ENCODE assay signal across 12 mouse cellular contexts in the genomic region with DNA sequence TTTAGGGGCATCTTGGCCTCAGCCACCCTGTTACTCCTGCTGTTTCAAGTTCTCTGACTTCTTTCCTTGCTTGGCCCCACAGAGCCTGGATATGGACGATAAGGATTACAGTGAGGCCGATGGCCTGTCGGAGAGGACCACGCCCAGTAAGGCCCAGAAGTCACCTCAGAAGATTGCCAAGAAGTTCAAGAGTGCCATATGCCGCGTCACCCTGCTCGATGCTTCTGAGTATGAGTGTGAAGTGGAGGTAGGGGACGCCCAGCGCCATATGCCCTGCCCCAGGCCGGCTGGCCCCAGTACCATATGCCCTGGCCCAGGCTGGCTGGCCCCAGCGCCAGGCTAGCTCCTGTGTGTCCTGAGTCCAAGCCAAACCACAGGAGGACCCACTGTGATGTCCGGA. TPM values are rescaled to one million over a fixed set of nuclear protein-coding genes. Genes with fewer than 3 reads are reported as not detected.
DNase-seq lines count a peak whose midpoint lies in the region; ATAC-seq and TF ChIP-seq lines count a peak whose summit lies in the region.
"Had no signal": no experiment of that assay in that cellular context is flagged by ENCODE, and none has a peak within 500 bp of the region (broad histone marks: within the 10 kb centered on the region; RNA-seq: fewer than 3 reads in every experiment).

No protein-coding gene starts in this region.

- H3K4me1 ChIP-seq in hindbrain, embryonic 10.5 days (replicated peaks) = peaks cover 57% of the 10 kb centered on the region
- peaks cover 39% of the 10 kb centered on the region for H3K4me1 ChIP-seq in hindbrain, embryonic 13.5 days (replicated peaks)
- H3K4me1 ChIP-seq in liver, postnatal 0 days (ENCODE audit: insufficient read depth) = peaks cover 3% of the 10 kb centered on the region
- H3K4me1 ChIP-seq in kidney, embryonic 14.5 days (ENCODE audit: control insufficient read depth, insufficient read depth, low read length) = 0 out of 2 replicates have a peak, but pooled peaks cover 4% of the 10 kb centered on the region

- peaks cover 17% of the 10 kb centered on the region for H3K36me3 ChIP-seq in hindbrain, embryonic 10.5 days
- peaks cover 53% of the 10 kb centered on the region for H3K36me3 ChIP-seq in hindbrain, embryonic 13.5 days
- H3K36me3 ChIP-seq in liver, postnatal 0 days (replicated peaks; ENCODE audit: insufficient read depth, low read length) = no peaks in the 10 kb centered on the region; the same call in 1 of the 2 replicates
- peaks cover 11% of the 10 kb centered on the region for H3K36me3 ChIP-seq in kidney, embryonic 14.5 days (ENCODE audit: control insufficient read depth, insufficient read depth, low read length)

- TF ChIP-seq EP300 in liver, postnatal 0 days (IDR thresholded peaks at IDR 0.05; ENCODE audit: low read depth) = peak; percentile 76

- TF ChIP-seq CTCF in liver, postnatal 0 days (IDR thresholded peaks at IDR 0.05; ENCODE audit: low read depth) = no peak

- H3K27ac ChIP-seq in hindbrain, embryonic 10.5 days = 0 out of 2 replicates have a peak overlapping the region, but pooled peaks have one; percentile 29
- H3K27ac ChIP-seq in hindbrain, embryonic 13.5 days = no peak overlapping the region
- H3K27ac ChIP-seq in liver, postnatal 0 days (ENCODE audit: low read depth) = peak overlapping the region; percentile 83
- H3K27ac ChIP-seq in kidney, embryonic 14.5 days (ENCODE audit: low read depth, low read length) = no peak overlapping the region
- H3K27ac ChIP-seq: gastrocnemius, adult 2 months had no signal

- no peak overlapping the region for H3K4me2 ChIP-seq in hindbrain, embryonic 13.5 days
- peak overlapping the region; percentile 53 for H3K4me2 ChIP-seq in liver, postnatal 0 days (ENCODE audit: low read depth, low read length)
- no peak overlapping the region for H3K4me2 ChIP-seq in kidney, embryonic 14.5 days (replicated peaks; ENCODE audit: low read depth, low read length)

- ATAC-seq in hindbrain, embryonic 13.5 days (ENCODE audit: low FRiP score) = no peak
- ATAC-seq in common myeloid progenitor, adult 5-6 weeks (replicated peaks; ENCODE audit: low read depth, poor library complexity, severe bottlenecking) = 0 out of 2 replicates have a peak, but pooled peaks have one; percentile 18
- peak; percentile 93 for ATAC-seq in liver, postnatal 0 days
- ATAC-seq in kidney, embryonic 14.5 days (ENCODE audit: low FRiP score, low TSS enrichment) = no peak

- WGBS in hindbrain, embryonic 10.5 days = 93% methylated on average over 12 of the region's 12 CpGs
- WGBS in hindbrain, embryonic 13.5 days = 96% methylated on average over 12 of the region's 12 CpGs
- WGBS in liver, postnatal 0 days (ENCODE audit: insufficient replicate concordance) = 67% methylated on average over 12 of the region's 12 CpGs
- 90% methylated on average over 12 of the region's 12 CpGs for WGBS in kidney, embryonic 14.5 days

- H3K9me3 ChIP-seq in hindbrain, embryonic 10.5 days = no peaks in the 10 kb centered on the region
- H3K9me3 ChIP-seq in hindbrain, embryonic 13.5 days = no peaks in the 10 kb centered on the region
- H3K9me3 ChIP-seq in liver, postnatal 0 days (ENCODE audit: low read length) = no peaks in the 10 kb centered on the region
- no peaks in the 10 kb centered on the region for H3K9me3 ChIP-seq in kidney, embryonic 14.5 days (ENCODE audit: control insufficient read depth, low read length)

- no peak overlapping the region for H3K9ac ChIP-seq in hindbrain, embryonic 13.5 days
- H3K9ac ChIP-seq in liver, postnatal 0 days (replicated peaks) = no peak overlapping the region; the same call in 1 of the 2 replicates
- H3K9ac ChIP-seq in kidney, embryonic 14.5 days (ENCODE audit: low read depth, low read length) = no peak overlapping the region

- no peak overlapping the region for H3K4me3 ChIP-seq in hindbrain, embryonic 10.5 days
- no peak overlapping the region for H3K4me3 ChIP-seq in hindbrain, embryonic 13.5 days
- no peak overlapping the region for H3K4me3 ChIP-seq in liver, postnatal 0 days (ENCODE audit: low read depth, low read length)
- no peak overlapping the region for H3K4me3 ChIP-seq in kidney, embryonic 14.5 days (ENCODE audit: low read length)
- H3K4me3 ChIP-seq: gastrocnemius, adult 2 months had no signal

- H3K27me3 ChIP-seq in hindbrain, embryonic 10.5 days (ENCODE audit: insufficient read depth, poor library complexity, severe bottlenecking) = no peaks in the 10 kb centered on the region
- no peaks in the 10 kb centered on the region for H3K27me3 ChIP-seq in hindbrain, embryonic 13.5 days
- H3K27me3 ChIP-seq in liver, postnatal 0 days (ENCODE audit: insufficient read depth, low read length) = no peaks in the 10 kb centered on the region
- H3K27me3 ChIP-seq in kidney, embryonic 14.5 days (ENCODE audit: control insufficient read depth, insufficient read depth, low read length) = no peaks in the 10 kb centered on the region

- DNase-seq in hindbrain, embryonic 10.5 days (ENCODE audit: low spot score) = no peak
- peak; percentile 50 for DNase-seq in c-Kit-positive CD71-positive TER-119-negative erythroid progenitor cells, embryonic 14.5 days (ENCODE audit: low read depth)
- peak; percentile 61 for DNase-seq in liver, postnatal 0 days
- no peak for DNase-seq in frontal cortex, postnatal 14 days (ENCODE audit: low spot score in 2 of 2)
- DNase-seq in urinary bladder, adult 2 months (ENCODE audit: low spot score) = no peak
- DNase-seq: gastrocnemius, adult 2 months; layer of hippocampus, postnatal 36 days; lung, postnatal 14 days; thymus, adult 18-20 months had no signal

RNA-seq across cellular contexts. Expression of a gene that starts 52.5 kb away (rescaled TPM):
- 45.9 and 50.2 TPM in 2 replicates for polyA plus RNA-seq in hindbrain, embryonic 10.5 days (2016; fragmentation: Nextera tagmentation; extraction: Ambion mirVana)
- 45.7 and 46.5 TPM in 2 replicates for polyA plus RNA-seq in hindbrain, embryonic 13.5 days (2015; fragmentation: Nextera tagmentation; extraction: Ambion mirVana)
- 10.6 and 24.3 TPM in 2 replicates for total RNA-seq in common myeloid progenitor, adult 5-6 weeks (2017)
- 10.8 and 10.9 TPM in 2 replicates for polyA plus RNA-seq in liver, postnatal 0 days (2015; fragmentation: Nextera tagmentation; extraction: Ambion mirVana)
- polyA plus RNA-seq in urinary bladder, adult 2 months (2012; rRNA removed) = 18.6 and 20.4 TPM in 2 replicates
- 34.0 and 45.2 TPM in 2 replicates for polyA plus RNA-seq in kidney, embryonic 14.5 days (2014; fragmentation: Nextera tagmentation; extraction: Ambion mirVana)

Comparison
In these comparisons a context has a peak if more than half of its experiments do, and no peak if none do; other contexts are left out.
1. H3K27ac ChIP-seq: peak in hindbrain, embryonic 10.5 days (single experiment) and liver, postnatal 0 days (single experiment); none in hindbrain, embryonic 13.5 days (single experiment) and kidney, embryonic 14.5 days (single experiment).
2. DNase-seq: peak in c-Kit-positive CD71-positive TER-119-negative erythroid progenitor cells, embryonic 14.5 days (single experiment) and liver, postnatal 0 days (single experiment); none in hindbrain, embryonic 10.5 days (single experiment), frontal cortex, postnatal 14 days (0 of 2) and urinary bladder, adult 2 months (single experiment).
3. ATAC-seq: peak in common myeloid progenitor, adult 5-6 weeks (single experiment) and liver, postnatal 0 days (single experiment); none in hindbrain, embryonic 13.5 days (single experiment) and kidney, embryonic 14.5 days (single experiment).